Mouse (Mus musculus): ENCODE measurements around the gene Ybx2. TPM values are rescaled to one million over a fixed set of nuclear protein-coding genes. Genes with fewer than 3 reads are reported as not detected.

Ybx2 gene
- total and polyA plus RNA-seq, 3 experiments = 16.7 to 64.2 (median 22.6) TPM

- Histone ChIP-seq H3K4me1 (ENCODE audit: control insufficient read depth, insufficient read depth, low read length) (peaks cover 2% of the 10 kb centered on the region; the same call in 1 of the 2 replicates), H3K79me2 (replicated peaks; ENCODE audit: control insufficient read depth, insufficient read depth, low read length) (no peaks in the 10 kb centered on the region), H3K9ac (ENCODE audit: low read depth, low read length) (peak overlapping the region; percentile 51), H3K27ac (no peak overlapping the region), H3K27me3 (ENCODE audit: control insufficient read depth, insufficient read depth, low read length) (peaks cover 11% of the 10 kb centered on the region), H3K4me3 (peak overlapping the region; percentile 35), H3K36me3 (ENCODE audit: control insufficient read depth, insufficient read depth, low read length) (no peaks in the 10 kb centered on the region)
- DNase-seq = peak; percentile 29 to 49
- intact Hi-C loops (cut with DNase I) = no loop called here
- TF ChIP-seq CTCF (IDR thresholded peaks at IDR 0.05) (no peak), EP300 (IDR thresholded peaks at IDR 0.05; ENCODE audit: insufficient read depth, low read depth, low read length) (no peak), POLR2A (IDR thresholded peaks at IDR 0.05; ENCODE audit: insufficient read depth, low read depth, low read length) (no peak)
- 6% methylated on average over 53 of the region's 59 CpGs for WGBS
Measured at GRCm38 (mm10) chr11:69966006-69966859, 30.6 kb downstream of the Ybx2 start.

- peaks cover 11% of the 10 kb centered on the region for H3K27me3 ChIP-seq (ENCODE audit: control insufficient read depth, insufficient read depth, low read length)
- H3K4me3 ChIP-seq = peak overlapping the region; percentile 35
- no peak for TF ChIP-seq EP300 (IDR thresholded peaks at IDR 0.05; ENCODE audit: insufficient read depth, low read depth, low read length)
- TF ChIP-seq CTCF (IDR thresholded peaks at IDR 0.05) = no peak
- TF ChIP-seq POLR2A (IDR thresholded peaks at IDR 0.05; ENCODE audit: insufficient read depth, low read depth, low read length) = no peak; the same call in 1 of the 2 replicates
- peaks cover 2% of the 10 kb centered on the region; the same call in 1 of the 2 replicates for H3K4me1 ChIP-seq (ENCODE audit: control insufficient read depth, insufficient read depth, low read length)
- no peaks in the 10 kb centered on the region for H3K79me2 ChIP-seq (replicated peaks; ENCODE audit: control insufficient read depth, insufficient read depth, low read length)
- DNase-seq = no peak
- 38% methylated on average over 17 of the region's 17 CpGs for WGBS
- no peak overlapping the region for H3K27ac ChIP-seq
- intact Hi-C loops (cut with DNase I) = no loop called here
- H3K9ac ChIP-seq (ENCODE audit: low read depth, low read length) = peak overlapping the region; percentile 51
- H3K36me3 ChIP-seq (ENCODE audit: control insufficient read depth, insufficient read depth, low read length) = no peaks in the 10 kb centered on the region
Measured at GRCm38 (mm10) chr11:69966860-69967517, 31.4 kb downstream of the Ybx2 start.

- DNase-seq = no peak
- Histone ChIP-seq H3K36me3 (ENCODE audit: control insufficient read depth, insufficient read depth, low read length) (no peaks in the 10 kb centered on the region), H3K4me1 (ENCODE audit: control insufficient read depth, insufficient read depth, low read length) (peaks cover 2% of the 10 kb centered on the region; the same call in 1 of the 2 replicates), H3K27ac (no peak overlapping the region), H3K79me2 (replicated peaks; ENCODE audit: control insufficient read depth, insufficient read depth, low read length) (no peaks in the 10 kb centered on the region), H3K27me3 (ENCODE audit: control insufficient read depth, insufficient read depth, low read length) (peaks cover 11% of the 10 kb centered on the region), H3K9ac (ENCODE audit: low read depth, low read length) (no peak overlapping the region), H3K4me3 (no peak overlapping the region)
- intact Hi-C loops (cut with DNase I) = no loop called here
- TF ChIP-seq CTCF (IDR thresholded peaks at IDR 0.05) (no peak), EP300 (IDR thresholded peaks at IDR 0.05; ENCODE audit: insufficient read depth, low read depth, low read length) (no peak), POLR2A (IDR thresholded peaks at IDR 0.05; ENCODE audit: insufficient read depth, low read depth, low read length) (no peak)
- WGBS = 80% methylated on average over 4 of the region's 4 CpGs
Measured at GRCm38 (mm10) chr11:69968793-69969192, 33.2 kb downstream of the Ybx2 start.

GRCm38 (mm10) chr11:69970222-69970621 is 34.6 kb downstream of the Ybx2 start:
- intact Hi-C loops (cut with DNase I) = no loop called here
- DNase-seq = no peak
- no peak overlapping the region for H3K27ac ChIP-seq
- no peak overlapping the region for H3K9ac ChIP-seq (ENCODE audit: low read depth, low read length)
- 75% methylated on average over 6 of the region's 6 CpGs for WGBS
- no peak overlapping the region for H3K4me3 ChIP-seq
- H3K27me3 ChIP-seq (ENCODE audit: control insufficient read depth, insufficient read depth, low read length) = peaks cover 7% of the 10 kb centered on the region
- TF ChIP-seq CTCF (IDR thresholded peaks at IDR 0.05) (no peak), POLR2A (IDR thresholded peaks at IDR 0.05; ENCODE audit: insufficient read depth, low read depth, low read length) (no peak), EP300 (IDR thresholded peaks at IDR 0.05; ENCODE audit: insufficient read depth, low read depth, low read length) (no peak)
- H3K4me1 ChIP-seq (ENCODE audit: control insufficient read depth, insufficient read depth, low read length) = peaks cover 2% of the 10 kb centered on the region; the same call in 1 of the 2 replicates
- no peaks in the 10 kb centered on the region for H3K79me2 ChIP-seq (replicated peaks; ENCODE audit: control insufficient read depth, insufficient read depth, low read length)
- no peaks in the 10 kb centered on the region for H3K36me3 ChIP-seq (ENCODE audit: control insufficient read depth, insufficient read depth, low read length)

GRCm38 (mm10) chr11:69970775-69971174 is 35.2 kb downstream of the Ybx2 start:
- Histone ChIP-seq H3K4me3 (no peak overlapping the region), H3K9ac (ENCODE audit: low read depth, low read length) (no peak overlapping the region), H3K27me3 (ENCODE audit: control insufficient read depth, insufficient read depth, low read length) (peaks cover 4% of the 10 kb centered on the region; the same call in 1 of the 2 replicates), H3K27ac (no peak overlapping the region), H3K36me3 (ENCODE audit: control insufficient read depth, insufficient read depth, low read length) (no peaks in the 10 kb centered on the region), H3K4me1 (ENCODE audit: control insufficient read depth, insufficient read depth, low read length) (peaks cover 2% of the 10 kb centered on the region; the same call in 1 of the 2 replicates), H3K79me2 (replicated peaks; ENCODE audit: control insufficient read depth, insufficient read depth, low read length) (no peaks in the 10 kb centered on the region)
- intact Hi-C loops (cut with DNase I) = no loop called here
- TF ChIP-seq CTCF (IDR thresholded peaks at IDR 0.05) (no peak), EP300 (IDR thresholded peaks at IDR 0.05; ENCODE audit: insufficient read depth, low read depth, low read length) (no peak), POLR2A (IDR thresholded peaks at IDR 0.05; ENCODE audit: insufficient read depth, low read depth, low read length) (no peak)
- DNase-seq = no peak
- 79% methylated on average over 3 of the region's 3 CpGs for WGBS

Data from heart, adult 2 months (tissue).